Mouse (Mus musculus): ENCODE measurements around the gene Bex2.

DNA sequence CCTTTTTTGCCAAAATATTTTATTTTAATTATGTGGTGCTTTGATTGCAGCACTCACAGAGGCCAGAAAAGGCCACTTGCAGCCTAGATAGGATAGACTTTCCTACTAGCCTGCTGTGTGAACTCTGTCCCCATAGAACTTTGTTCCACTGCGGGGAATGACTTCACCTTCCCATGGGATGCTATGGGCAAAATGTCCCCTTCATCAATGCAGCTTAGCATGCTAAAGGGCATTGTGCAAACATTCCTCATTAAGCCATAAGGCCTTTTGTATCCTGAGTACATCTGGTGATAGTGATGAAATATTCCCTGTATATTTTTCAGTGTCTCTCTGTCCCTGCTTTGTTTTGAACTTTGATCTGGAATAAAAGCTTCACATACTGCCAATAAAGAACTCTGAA, 24.3 kb downstream of the Bex2 start:
- no peak for TF ChIP-seq EP300 (IDR thresholded peaks at IDR 0.05; ENCODE audit: insufficient read depth, low read depth, low read length)
- TF ChIP-seq CTCF (IDR thresholded peaks at IDR 0.05; ENCODE audit: low read depth, low read length): no peak

Data from ES-Bruce4 (cell line).